Mouse (Mus musculus): ENCODE data around the gene Cux2.

Gene Cux2

GRCm38 (mm10) chr5:121837441-121838340 is 212.2 kb downstream of the Cux2 start, which contains the start of gene Sh2b3:
Gene Sh2b3, minus strand, starts transcription at chr5:121837646.
- DNase-seq (ENCODE audit: low read depth, low spot score), result no peak

- DNase-seq (ENCODE audit: low read depth, low spot score), result peak; percentile 95
Measured at GRCm38 (mm10) chr5:121836692-121837415, 213.0 kb downstream of the Cux2 start.

- DNase-seq (ENCODE audit: low read depth, low spot score), result peak; percentile 68
Measured at GRCm38 (mm10) chr5:121835949-121836691, 213.8 kb downstream of the Cux2 start.

- peak; percentile 35 for DNase-seq (ENCODE audit: low read depth, low spot score)
Measured at GRCm38 (mm10) chr5:121834991-121835747, 214.7 kb downstream of the Cux2 start.

GRCm38 (mm10) chr5:121834241-121834606 is 215.7 kb downstream of the Cux2 start:
- DNase-seq (ENCODE audit: low read depth, low spot score), result no peak

- DNase-seq (ENCODE audit: low read depth, low spot score), result peak; percentile 53
Measured at GRCm38 (mm10) chr5:121833572-121834240, 216.2 kb downstream of the Cux2 start.

GRCm38 (mm10) chr5:121833159-121833558 is 216.7 kb downstream of the Cux2 start:
- DNase-seq (ENCODE audit: low read depth, low spot score), result no peak

GRCm38 (mm10) chr5:121832376-121833155 is 217.3 kb downstream of the Cux2 start:
- DNase-seq (ENCODE audit: low read depth, low spot score), result no peak

GRCm38 (mm10) chr5:121831002-121831601 is 218.8 kb downstream of the Cux2 start:
- DNase-seq (ENCODE audit: low read depth, low spot score), result no peak

GRCm38 (mm10) chr5:121828491-121829432 is 221.1 kb downstream of the Cux2 start:
- DNase-seq (ENCODE audit: low read depth, low spot score), result no peak

GRCm38 (mm10) chr5:121827876-121828275 is 222.0 kb downstream of the Cux2 start:
- no peak for DNase-seq (ENCODE audit: low read depth, low spot score)

GRCm38 (mm10) chr5:121825606-121826005 is 224.3 kb downstream of the Cux2 start:
- DNase-seq (ENCODE audit: low read depth, low spot score), result no peak

GRCm38 (mm10) chr5:121824121-121824520 is 225.8 kb downstream of the Cux2 start:
- DNase-seq (ENCODE audit: low read depth, low spot score), result no peak

- no peak for DNase-seq (ENCODE audit: low read depth, low spot score)
Measured at GRCm38 (mm10) chr5:121823668-121824067, 226.2 kb downstream of the Cux2 start.

- DNase-seq (ENCODE audit: low read depth, low spot score), result no peak
Measured at GRCm38 (mm10) chr5:121822786-121823505, 227.0 kb downstream of the Cux2 start.

GRCm38 (mm10) chr5:121821552-121821951 is 228.3 kb downstream of the Cux2 start:
- no peak for DNase-seq (ENCODE audit: low read depth, low spot score)

GRCm38 (mm10) chr5:121821116-121821515 is 228.8 kb downstream of the Cux2 start:
- DNase-seq (ENCODE audit: low read depth, low spot score), result no peak

- no peak for DNase-seq (ENCODE audit: low read depth, low spot score)
Measured at GRCm38 (mm10) chr5:121820657-121821056, 229.2 kb downstream of the Cux2 start.

Measured in 3T3-L1 (cell line).